18 mouse cellular contexts compared by ENCODE assay signal in the genomic region with DNA sequence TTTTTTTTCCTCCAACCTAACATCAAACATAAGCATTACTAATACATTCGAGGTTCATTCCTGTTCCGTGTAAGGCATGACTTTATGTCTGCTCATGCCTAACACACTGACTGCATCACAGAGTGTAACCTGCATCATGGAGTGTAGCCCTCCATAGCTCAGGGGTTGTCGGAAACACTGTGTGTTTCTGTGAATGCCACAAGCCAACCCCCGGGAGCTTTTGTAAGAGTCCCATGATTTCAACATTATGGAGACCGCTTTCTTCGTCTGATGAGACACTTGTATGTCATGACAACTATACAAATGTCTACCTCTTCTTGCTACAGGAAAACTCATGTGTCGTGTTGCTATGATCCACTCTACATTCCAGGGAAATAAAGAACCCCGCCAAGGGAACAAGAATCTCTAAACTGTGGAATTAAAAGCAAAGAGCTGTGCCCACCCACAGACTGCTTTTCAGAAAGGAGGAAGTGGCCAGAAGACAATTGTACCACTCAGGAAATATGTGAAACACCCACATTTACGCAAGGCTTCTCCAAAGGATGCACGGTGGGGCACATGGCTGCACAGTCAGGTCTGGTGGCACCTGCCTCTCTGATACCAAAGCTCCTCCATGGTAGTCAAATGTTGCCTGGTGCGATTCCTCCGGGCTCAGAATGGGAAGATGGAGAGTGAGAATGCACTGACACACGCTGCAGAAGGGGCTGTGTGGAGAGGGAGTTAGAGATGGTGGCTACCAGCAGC. TPM values are rescaled to one million over a fixed set of nuclear protein-coding genes. Genes with fewer than 3 reads are reported as not detected.
A peak's percentile ranks its signal among the peaks of the same experiment; 100 is the strongest.
DNase-seq lines count a peak whose midpoint lies in the region; ATAC-seq lines count a peak whose summit lies in the region.
"Had no signal": no experiment of that assay in that cellular context is flagged by ENCODE, and none has a peak within 500 bp of the region (broad histone marks: within the 10 kb centered on the region; RNA-seq: fewer than 3 reads in every experiment).

No protein-coding gene starts in this region.

- H3K4me3 ChIP-seq in forebrain, embryonic 11.5 days (ENCODE audit: low read depth, low read length): no peak overlapping the region
- H3K4me3 ChIP-seq: embryonic facial prominence, embryonic 15.5 days; forebrain, embryonic 12.5 days; heart, embryonic 13.5 days; hindbrain, embryonic 10.5 days had no signal

- no peak overlapping the region for H3K27ac ChIP-seq in forebrain, embryonic 11.5 days (ENCODE audit: low read depth, low read length)
- H3K27ac ChIP-seq: embryonic facial prominence, embryonic 15.5 days; forebrain, embryonic 12.5 days; heart, embryonic 13.5 days; hindbrain, embryonic 10.5 days had no signal

- peak; percentile 42 to 47 for DNase-seq in spleen, postnatal 36 days (ENCODE audit: low spot score in 2 of 2)
- no peak for DNase-seq in spleen, adult 18-20 months
- DNase-seq in thymus, postnatal 36 days: peak; percentile 44 to 53
- no peak for DNase-seq in layer of hippocampus, adult 9-10 months (ENCODE audit: low spot score)
- no peak for DNase-seq in layer of hippocampus, adult 18-20 months (ENCODE audit: low spot score in 2 of 2)
- DNase-seq in forebrain, embryonic 11.5 days (ENCODE audit: low spot score): no peak
- DNase-seq: adrenal gland, postnatal 25 days; layer of hippocampus, adult 9-11 months; retina, postnatal 1 day had no signal

- no peaks in the 10 kb centered on the region for H3K9me3 ChIP-seq in forebrain, embryonic 11.5 days (ENCODE audit: control insufficient read depth, low read length)
- H3K9me3 ChIP-seq: embryonic facial prominence, embryonic 15.5 days; forebrain, embryonic 12.5 days; heart, embryonic 13.5 days; hindbrain, embryonic 10.5 days had no signal

- 87% methylated on average over 13 of the region's 13 CpGs for WGBS in forebrain, embryonic 11.5 days

- no peaks in the 10 kb centered on the region for H3K36me3 ChIP-seq in forebrain, embryonic 11.5 days (ENCODE audit: control insufficient read depth, insufficient read depth, low read length)
- H3K36me3 ChIP-seq: embryonic facial prominence, embryonic 15.5 days; forebrain, embryonic 12.5 days; heart, embryonic 13.5 days; hindbrain, embryonic 10.5 days had no signal

- no peak overlapping the region for H3K9ac ChIP-seq in forebrain, embryonic 11.5 days (ENCODE audit: low read length)
- H3K9ac ChIP-seq: embryonic facial prominence, embryonic 15.5 days; forebrain, embryonic 12.5 days; heart, embryonic 13.5 days had no signal

- no peak overlapping the region for H3K4me2 ChIP-seq in forebrain, embryonic 11.5 days (ENCODE audit: low read depth, low read length, severe bottlenecking)
- H3K4me2 ChIP-seq: embryonic facial prominence, embryonic 15.5 days; forebrain, embryonic 12.5 days; heart, embryonic 13.5 days had no signal

- H3K27me3 ChIP-seq in forebrain, embryonic 11.5 days (ENCODE audit: control insufficient read depth, insufficient read depth, low read length): no peaks in the 10 kb centered on the region
- H3K27me3 ChIP-seq: embryonic facial prominence, embryonic 15.5 days; forebrain, embryonic 12.5 days; heart, embryonic 13.5 days had no signal

- ATAC-seq in common myeloid progenitor, adult 5-6 weeks (replicated peaks; ENCODE audit: low read depth, poor library complexity, severe bottlenecking): peak; percentile 81
- ATAC-seq in monocyte, adult 5-6 weeks (replicated peaks; ENCODE audit: insufficient number of reproducible peaks, low FRiP score, low TSS enrichment, poor library complexity, severe bottlenecking): peak; percentile 86
- no peak for ATAC-seq in forebrain, embryonic 11.5 days (replicated peaks; ENCODE audit: low FRiP score)
- ATAC-seq: activated CD4-positive, CD25-positive, alpha-beta regulatory T cell, adult 4 months had no signal

- H3K4me1 ChIP-seq in forebrain, embryonic 11.5 days (replicated peaks; ENCODE audit: control insufficient read depth, insufficient read depth, low read length): no peaks in the 10 kb centered on the region
- H3K4me1 ChIP-seq: forebrain, embryonic 12.5 days; heart, embryonic 13.5 days; hindbrain, embryonic 10.5 days had no signal

RNA-seq across cellular contexts. Expression of a gene that starts 33.9 kb away (rescaled TPM):
- 78.1 and 85.9 TPM in 2 replicates for total RNA-seq in common myeloid progenitor, adult 5-6 weeks (2017)
- total RNA-seq in monocyte, adult 5-6 weeks (2017): 75.4 to 129 TPM (median 81.3 TPM) in 3 replicates
- not detected for total RNA-seq in layer of hippocampus, adult 18-20 months (2021)
- polyA plus RNA-seq in forebrain, embryonic 11.5 days (2014; fragmentation: Nextera tagmentation; extraction: Ambion mirVana): 0.44 and 0.49 TPM in 2 replicates
- total RNA-seq: left cerebral cortex, postnatal 10 days had no signal
- polyA plus RNA-seq: midbrain, postnatal 0 days had no signal

Comparison
In these comparisons a context has a peak if more than half of its experiments do, and no peak if none do; other contexts are left out.
1. DNase-seq: peak in spleen, postnatal 36 days (2 of 2) and thymus, postnatal 36 days (2 of 2); none in spleen, adult 18-20 months (0 of 2), layer of hippocampus, adult 9-10 months (single experiment), layer of hippocampus, adult 18-20 months (0 of 2) and forebrain, embryonic 11.5 days (single experiment).
2. RNA of a gene that starts 33.9 kb away (total RNA-seq): 78.1 to 85.9 TPM in common myeloid progenitor, adult 5-6 weeks and 75.4 to 129 TPM in monocyte, adult 5-6 weeks; not detected in layer of hippocampus, adult 18-20 months; every median in the first group is over 10 times any median in the second.